Mouse (Mus musculus) retina, adult 2 months (tissue): ENCODE results near the gene Fam187a.
A peak's percentile ranks its signal among the peaks of the same experiment; 100 is the strongest.

Source experiments
- DNase-seq: peaks from one replicate; pipeline ENCODE4 v3.0.0-alpha.2; 2012; ENCODE audit warnings: low read depth, low spot score

Fam187a gene

GRCm38 (mm10) chr11:102884616-102885219, at the start of gene Fam187a:
Fam187a (plus strand) TSS chr11:102885169.
- DNase-seq = no peak

GRCm38 (mm10) chr11:102835549-102835948, 49.4 kb upstream of the Fam187a start, which contains the start of gene Higd1b:
Higd1b (plus strand) TSS chr11:102835849.
- DNase-seq = no peak

- no peak for DNase-seq
These were observed 48.8 kb upstream of the Fam187a start for GRCm38 (mm10) chr11:102836146-102836545.

- no peak for DNase-seq
These were observed 47.6 kb upstream of the Fam187a start for GRCm38 (mm10) chr11:102837385-102837784.

- DNase-seq = no peak
These were observed 46.8 kb upstream of the Fam187a start for GRCm38 (mm10) chr11:102838126-102838525.

- DNase-seq = no peak
These were observed 46.3 kb upstream of the Fam187a start for GRCm38 (mm10) chr11:102838616-102839150.

GRCm38 (mm10) chr11:102845926-102846325, 39.0 kb upstream of the Fam187a start:
- no peak for DNase-seq

- DNase-seq = no peak
These were observed 33.1 kb upstream of the Fam187a start for GRCm38 (mm10) chr11:102851883-102852282.

- DNase-seq = no peak
These were observed 31.2 kb upstream of the Fam187a start for GRCm38 (mm10) chr11:102853760-102854159.

- no peak for DNase-seq
These were observed 29.0 kb upstream of the Fam187a start for GRCm38 (mm10) chr11:102855941-102856340.

GRCm38 (mm10) chr11:102858951-102859350, 26.0 kb upstream of the Fam187a start:
- no peak for DNase-seq

- no peak for DNase-seq
These were observed 25.0 kb upstream of the Fam187a start for GRCm38 (mm10) chr11:102859933-102860332.

- no peak for DNase-seq
These were observed 20.7 kb upstream of the Fam187a start for GRCm38 (mm10) chr11:102864272-102864671.

GRCm38 (mm10) chr11:102874801-102875334, 10.1 kb upstream of the Fam187a start:
- no peak for DNase-seq

- DNase-seq = no peak
These were observed 5.4 kb upstream of the Fam187a start for GRCm38 (mm10) chr11:102879558-102879957.

- peak; percentile 89 for DNase-seq
These were observed 4.2 kb upstream of the Fam187a start, which contains the start of the genes Eftud2 and Ccdc103 for GRCm38 (mm10) chr11:102880585-102881313. Eftud2 (minus strand) TSS chr11:102880985. Ccdc103 (plus strand) TSS chr11:102881204.

GRCm38 (mm10) chr11:102881314-102882198, 3.4 kb upstream of the Fam187a start:
- DNase-seq = no peak

GRCm38 (mm10) chr11:102887433-102887832, 2.5 kb downstream of the Fam187a start:
- DNase-seq = no peak

GRCm38 (mm10) chr11:102888135-102888534, 3.2 kb downstream of the Fam187a start:
- no peak for DNase-seq

- DNase-seq = no peak
These were observed 5.1 kb downstream of the Fam187a start for GRCm38 (mm10) chr11:102890096-102890495.

GRCm38 (mm10) chr11:102893015-102893651, 8.2 kb downstream of the Fam187a start:
- DNase-seq = no peak
